Mouse (Mus musculus) kidney, postnatal 25 days (tissue): ENCODE measurements around the gene Dars.
"Not testable (repeated sequence)": the region's sequence is repeated elsewhere in the genome, so short reads cannot be mapped to it uniquely, and the experiment has no call there.

Experiments
- DNase-seq, 2 experiments: peaks; one replicate each; pipeline ENCODE4 v3.0.0; 2021; ENCODE audit warnings: mixed read lengths in 2 of 2

Dars gene

GRCm38 (mm10) chr1:128330313-128330712, 86.9 kb downstream of the Dars start:
- DNase-seq = no peak

GRCm38 (mm10) chr1:128328218-128328617, 89.0 kb downstream of the Dars start, which contains the start of gene Lct:
Gene Lct, minus strand, starts transcription at chr1:128328318.
- DNase-seq = no peak

GRCm38 (mm10) chr1:128327165-128327564, 90.0 kb downstream of the Dars start:
- no peak for DNase-seq

- DNase-seq = no peak
Observed at GRCm38 (mm10) chr1:128324776-128325175, 92.4 kb downstream of the Dars start.

- no peak for DNase-seq
Observed at GRCm38 (mm10) chr1:128323026-128323643, 94.0 kb downstream of the Dars start.

- not testable (repeated sequence) for DNase-seq
Observed at GRCm38 (mm10) chr1:128319266-128319665, 97.9 kb downstream of the Dars start.

- DNase-seq = no peak
Observed at GRCm38 (mm10) chr1:128314665-128315064, 102.5 kb downstream of the Dars start.
